Mouse (Mus musculus) midbrain, embryonic 10.5 days (tissue): ENCODE results near the gene Os9. TPM values are rescaled to one million over a fixed set of nuclear protein-coding genes. Genes with fewer than 3 reads are reported as not detected.
"Not testable (repeated sequence)": the region's sequence is repeated elsewhere in the genome, so short reads cannot be mapped to it uniquely, and the experiment has no call there.

Experiments used
- DNase-seq: peaks from one replicate; pipeline ENCODE4 v3.0.0-alpha.2; 2017; ENCODE audit warnings: low spot score
- H3K27ac ChIP-seq: fragments of 300-500 bp; sonication (generic); replicated peaks from 2 replicates; pipeline ENCODE4 v1.5.1; 2016; ENCODE audit warnings: mild to moderate bottlenecking
- H3K27me3 ChIP-seq: fragments of 300-500 bp; sonication (generic); 2 replicates; pipeline ENCODE4 v1.6.1; 2016; ENCODE audit warnings: low read depth, mild to moderate bottlenecking; ENCODE audit not compliant: poor library complexity, severe bottlenecking
- H3K36me3 ChIP-seq: fragments of 300-500 bp; sonication (generic); 2 replicates; pipeline ENCODE4 v1.6.1; 2016; ENCODE audit warnings: mild to moderate bottlenecking, moderate library complexity
- H3K4me1 ChIP-seq: fragments of 300-500 bp; sonication (generic); 2 replicates; pipeline ENCODE4 v1.6.1; 2016
- H3K4me3 ChIP-seq: fragments of 300-500 bp; sonication (generic); 2 replicates; pipeline ENCODE4 v1.5.1; 2016; ENCODE audit warnings: mild to moderate bottlenecking, moderate library complexity
- H3K9me3 ChIP-seq: fragments of 300-500 bp; sonication (generic); replicated peaks from 2 replicates; pipeline ENCODE4 v1.6.1; 2016; ENCODE audit warnings: mild to moderate bottlenecking
- WGBS: fragments of 180-500 bp; shearing (Covaris S2); methylation state at CpG from one replicate; pipeline ENCODE4 v1.1.7; 2016; 5-methylcytosine and 5-hydroxymethylcytosine counted together
- polyA plus RNA-seq: library from polyadenylated mRNA; unstranded; fragments of >200 nt; fragmentation: Nextera tagmentation; extraction: Ambion mirVana; gene quantifications from 2 replicates; pipeline ENCODE4 v1.2.1, GENCODE M21; 2016

Os9 gene
- polyA plus RNA-seq, 1 experiment from 2014 or later: 62.3 TPM

DNA sequence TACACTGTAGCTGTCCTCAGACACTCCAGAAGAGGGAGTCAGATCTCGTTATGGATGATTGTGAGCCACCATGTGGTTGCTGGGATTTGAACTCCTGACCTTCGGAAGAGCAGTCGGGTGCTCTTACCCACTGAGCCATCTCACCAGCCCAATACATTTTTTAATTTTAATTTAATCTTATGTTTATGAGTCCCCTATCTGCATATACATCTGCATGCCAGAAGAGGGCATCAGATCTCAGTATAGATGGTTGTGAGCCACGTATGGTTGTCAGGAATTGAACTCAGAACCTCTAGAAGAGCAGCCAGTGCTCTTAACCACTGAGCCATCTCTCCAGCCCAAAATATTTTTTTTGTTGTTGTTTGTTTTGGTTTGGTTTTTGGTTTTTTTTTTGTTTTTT is 48.7 kb downstream of the Os9 start:
- not testable (repeated sequence) for DNase-seq, H3K9me3 ChIP-seq, H3K27ac ChIP-seq, H3K4me3 ChIP-seq
- Histone ChIP-seq H3K27me3 (peaks cover 25% of the 10 kb centered on the region), H3K36me3 (peaks cover 17% of the 10 kb centered on the region), H3K4me1 (peaks cover 40% of the 10 kb centered on the region)
- 92% methylated on average over 4 of the region's 4 CpGs for WGBS

- peaks cover 28% of the 10 kb centered on the region for H3K36me3 ChIP-seq
- no peak for DNase-seq
- H3K27me3 ChIP-seq: peaks cover 15% of the 10 kb centered on the region
- WGBS: 81% methylated on average over 9 of the region's 9 CpGs
- no peaks in the 10 kb centered on the region for H3K9me3 ChIP-seq
- 0 out of 2 replicates have a peak overlapping the region, but pooled peaks have one; percentile 92 for H3K27ac ChIP-seq
- H3K4me3 ChIP-seq: peak overlapping the region; percentile 71
- H3K4me1 ChIP-seq: peaks cover 41% of the 10 kb centered on the region
These were observed 49.7 kb downstream of the Os9 start for GRCm38 (mm10) chr10:127071203-127071602.

GRCm38 (mm10) chr10:127070190-127071121 is 50.5 kb downstream of the Os9 start, which contains the start of gene Tspan31:
Gene Tspan31, minus strand, starts transcription at chr10:127070264.
- peaks cover 35% of the 10 kb centered on the region for H3K36me3 ChIP-seq
- DNase-seq: peak; percentile 92
- H3K4me3 ChIP-seq: peak within 1 kb of the TSS; percentile 71
- peaks cover 44% of the 10 kb centered on the region for H3K4me1 ChIP-seq
- peaks cover 7% of the 10 kb centered on the region; the same call in 1 of the 2 replicates for H3K27me3 ChIP-seq
- no peaks in the 10 kb centered on the region for H3K9me3 ChIP-seq
- 4% methylated on average over 36 of the region's 36 CpGs for WGBS
- peak within 1 kb of the TSS; percentile 92 for H3K27ac ChIP-seq

- peak; percentile 51 for DNase-seq
- H3K4me1 ChIP-seq: peaks cover 49% of the 10 kb centered on the region
- peak overlapping the region; percentile 71 for H3K4me3 ChIP-seq
These were observed 51.4 kb downstream of the Os9 start for GRCm38 (mm10) chr10:127069281-127070189.

DNA sequence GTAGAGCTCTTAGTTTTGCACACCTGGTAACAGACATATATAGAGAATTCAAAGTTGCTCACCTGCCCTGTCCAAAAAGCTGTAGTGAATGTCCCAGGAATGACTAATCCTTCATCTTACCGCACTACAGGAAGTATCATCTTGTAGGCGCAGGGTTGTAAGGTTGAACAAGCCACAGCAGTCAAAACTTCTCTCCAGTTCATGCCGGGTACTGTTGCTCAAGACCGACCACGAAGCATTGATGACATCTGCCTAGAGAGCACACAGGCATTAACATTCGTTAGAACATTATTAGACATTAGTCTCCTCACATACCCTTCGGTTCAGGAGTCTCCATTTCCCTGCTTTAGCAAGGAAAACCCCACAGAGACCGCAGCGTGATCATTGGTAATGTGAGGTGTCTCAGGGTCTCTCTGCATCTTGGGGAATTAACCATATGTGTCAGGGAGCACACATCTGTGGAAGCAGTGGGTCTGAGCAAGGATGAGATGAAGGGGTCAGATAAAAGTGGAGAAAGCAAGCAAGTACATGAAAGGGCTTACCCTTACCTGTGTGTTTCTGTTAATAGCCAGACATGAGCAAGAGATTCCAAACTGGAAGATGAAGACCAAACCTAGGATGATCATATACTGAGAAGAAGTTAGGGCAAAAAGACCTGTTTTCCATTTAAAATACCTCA is 52.4 kb downstream of the Os9 start:
- no peaks in the 10 kb centered on the region for H3K27me3 ChIP-seq
- peaks cover 49% of the 10 kb centered on the region for H3K36me3 ChIP-seq
- no peak for DNase-seq
- H3K9me3 ChIP-seq: no peaks in the 10 kb centered on the region
- H3K27ac ChIP-seq: peak overlapping the region; percentile 92
- peaks cover 52% of the 10 kb centered on the region for H3K4me1 ChIP-seq
- WGBS: 88% methylated on average over 9 of the region's 9 CpGs
- H3K4me3 ChIP-seq: peak overlapping the region; percentile 71

More at GRCm38 (mm10) chr10:127069281-127070189, 51.4 kb downstream of the Os9 start:
- Histone ChIP-seq H3K9me3 (no peaks in the 10 kb centered on the region), H3K27me3 (no peaks in the 10 kb centered on the region), H3K27ac (peak overlapping the region; percentile 92), H3K36me3 (peaks cover 44% of the 10 kb centered on the region)
- WGBS: 9% methylated on average over 30 of the region's 30 CpGs

DNA sequence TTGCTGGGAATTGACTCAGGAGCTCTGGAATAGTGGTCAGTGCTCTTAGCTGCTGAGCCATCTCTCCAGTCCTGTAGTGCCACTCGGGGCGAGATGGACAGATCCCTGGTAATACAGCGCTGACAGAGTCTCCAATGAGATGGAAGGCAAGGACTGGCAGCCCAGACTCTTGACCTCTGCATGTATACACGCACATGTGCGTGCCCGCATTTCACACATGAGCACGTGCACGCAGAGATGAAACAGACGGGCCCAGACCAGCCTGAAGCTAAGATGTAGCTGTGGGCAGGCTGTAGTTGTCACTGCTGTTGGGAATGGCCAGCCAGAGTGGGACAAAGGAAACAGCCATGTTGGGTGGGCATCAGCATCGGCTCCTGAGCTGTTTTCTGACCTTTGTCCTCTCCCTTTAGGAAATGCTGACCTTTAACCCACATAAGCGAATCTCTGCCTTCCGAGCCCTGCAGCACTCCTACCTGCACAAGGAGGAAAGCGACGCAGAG is 54.4 kb downstream of the Os9 start:
- Histone ChIP-seq H3K36me3 (peaks cover 49% of the 10 kb centered on the region), H3K27me3 (peaks cover 4% of the 10 kb centered on the region; the same call in 1 of the 2 replicates), H3K4me3 (peak overlapping the region; percentile 29; the same call in 1 of the 2 replicates), H3K9me3 (no peaks in the 10 kb centered on the region), H3K27ac (no peak overlapping the region), H3K4me1 (peaks cover 61% of the 10 kb centered on the region)
- 89% methylated on average over 14 of the region's 14 CpGs for WGBS
- no peak for DNase-seq

- H3K4me1 ChIP-seq: peaks cover 61% of the 10 kb centered on the region
- DNase-seq: no peak
- WGBS: 89% methylated on average over 9 of the region's 9 CpGs
- H3K36me3 ChIP-seq: peaks cover 49% of the 10 kb centered on the region
- H3K27ac ChIP-seq: no peak overlapping the region
- H3K9me3 ChIP-seq: no peaks in the 10 kb centered on the region
- H3K27me3 ChIP-seq: peaks cover 10% of the 10 kb centered on the region
- H3K4me3 ChIP-seq: peak overlapping the region; percentile 30
These were observed 55.0 kb downstream of the Os9 start for GRCm38 (mm10) chr10:127065981-127066380.

GRCm38 (mm10) chr10:127063913-127064870 is 56.7 kb downstream of the Os9 start:
- Histone ChIP-seq H3K36me3 (peaks cover 49% of the 10 kb centered on the region), H3K27me3 (peaks cover 20% of the 10 kb centered on the region), H3K4me1 (peaks cover 71% of the 10 kb centered on the region), H3K27ac (peak overlapping the region; percentile 99), H3K9me3 (no peaks in the 10 kb centered on the region), H3K4me3 (peak overlapping the region; percentile 86)
- WGBS: 17% methylated on average over 37 of the region's 37 CpGs
- peak; percentile 57 for DNase-seq

DNA sequence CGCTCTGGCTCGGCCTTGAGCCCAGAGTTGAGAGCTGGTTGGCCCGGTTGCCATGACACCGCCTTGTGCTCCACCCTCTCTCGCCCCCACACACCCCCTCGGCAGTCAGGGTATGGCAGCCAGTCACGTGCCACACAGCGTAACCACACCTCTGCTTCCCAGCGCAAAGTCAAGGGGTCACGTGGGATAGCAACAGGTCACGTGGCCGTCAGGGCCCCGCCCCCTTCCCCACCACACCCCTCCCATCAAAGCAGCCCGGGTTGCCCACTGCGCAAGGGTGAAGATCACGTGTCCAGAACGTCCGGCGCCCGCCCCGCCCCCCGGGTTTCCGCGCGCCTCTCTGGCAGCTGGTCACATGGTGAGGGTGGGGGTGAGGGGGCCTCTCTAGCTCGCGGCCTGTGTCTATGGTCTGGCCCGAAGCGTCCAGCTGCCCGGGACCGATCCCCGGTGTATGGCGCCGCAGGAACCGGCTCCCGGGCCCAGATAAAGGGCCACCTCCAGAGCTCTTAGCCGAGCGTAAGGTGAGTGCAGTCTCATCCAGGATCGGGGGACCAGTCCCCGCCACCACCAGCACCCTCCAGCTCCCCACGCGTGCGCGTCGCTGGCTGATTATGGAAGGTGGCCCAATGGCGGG is 57.6 kb downstream of the Os9 start, which contains the start of gene Cdk4:
TSS of gene Cdk4 (plus strand) at position 296 of the 634 bp plus-strand sequence.
- peak within 1 kb of the TSS; percentile 99 for H3K27ac ChIP-seq
- H3K9me3 ChIP-seq: no peaks in the 10 kb centered on the region
- H3K4me1 ChIP-seq: peaks cover 71% of the 10 kb centered on the region
- peaks cover 29% of the 10 kb centered on the region for H3K27me3 ChIP-seq
- H3K4me3 ChIP-seq: peak within 1 kb of the TSS; percentile 86
- WGBS: under 1% methylated on average over 46 of the region's 46 CpGs
- DNase-seq: peak; percentile 100
- peaks cover 42% of the 10 kb centered on the region for H3K36me3 ChIP-seq

DNA sequence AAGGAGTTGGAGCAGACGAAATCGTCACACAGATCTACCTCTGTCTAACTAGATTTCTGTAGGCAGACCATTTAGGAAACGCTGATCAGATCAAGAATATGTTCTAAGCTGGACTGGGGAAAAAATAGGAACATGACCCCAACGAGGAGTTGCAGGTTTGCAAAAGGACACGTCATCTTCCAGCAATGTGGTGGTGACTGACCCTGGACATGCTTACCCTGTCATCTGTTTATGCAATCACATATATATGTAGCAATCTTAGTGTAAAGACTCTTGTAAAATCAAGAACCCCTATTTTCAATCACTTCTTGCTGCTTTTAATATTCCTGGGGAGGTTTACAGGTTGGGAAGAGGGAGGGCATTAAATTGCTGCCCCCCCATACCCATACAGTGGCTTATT is 58.4 kb downstream of the Os9 start:
- 83% methylated on average over 5 of the region's 5 CpGs for WGBS
- H3K9me3 ChIP-seq: no peaks in the 10 kb centered on the region
- peak overlapping the region; percentile 86; the same call in 1 of the 2 replicates for H3K4me3 ChIP-seq
- H3K27ac ChIP-seq: peak overlapping the region; percentile 99; the same call in 1 of the 2 replicates
- DNase-seq: no peak
- peaks cover 37% of the 10 kb centered on the region for H3K36me3 ChIP-seq
- H3K4me1 ChIP-seq: peaks cover 73% of the 10 kb centered on the region
- peaks cover 31% of the 10 kb centered on the region for H3K27me3 ChIP-seq
